Mouse (Mus musculus) lung, embryonic 16.5 days (tissue): ENCODE measurements around the gene Vmn1r167. TPM values are rescaled to one million over a fixed set of nuclear protein-coding genes. Genes with fewer than 3 reads are reported as not detected.
"Not testable (repeated sequence)": the region's sequence is repeated elsewhere in the genome, so short reads cannot be mapped to it uniquely, and the experiment has no call there.

Experiments
- ATAC-seq: fragments of 200-750 bp; cut with Nextera tagmentation; 2 replicates; pipeline ENCODE4 v1.8.0; 2017; ENCODE audit warnings: low read depth, mild to moderate bottlenecking, moderate library complexity
- H3K27ac ChIP-seq: fragments of 300-500 bp; sonication (generic); 2 replicates; pipeline ENCODE4 v1.5.1; 2014; ENCODE audit warnings: mild to moderate bottlenecking, control low read depth, low read length
- H3K27me3 ChIP-seq: fragments of 300-500 bp; sonication (generic); 2 replicates; pipeline ENCODE4 v1.6.1; 2014; ENCODE audit warnings: low read depth, low read length, mixed read lengths; ENCODE audit not compliant: control insufficient read depth, insufficient read depth
- H3K36me3 ChIP-seq: fragments of 300-500 bp; sonication (generic); 2 replicates; pipeline ENCODE4 v1.6.1; 2014; ENCODE audit warnings: low read length; ENCODE audit not compliant: control insufficient read depth, insufficient read depth
- H3K4me1 ChIP-seq: fragments of 300-500 bp; sonication (generic); replicated peaks from 2 replicates; pipeline ENCODE4 v1.6.1; 2014; ENCODE audit warnings: low read length, mixed read lengths; ENCODE audit not compliant: control insufficient read depth, insufficient read depth
- H3K4me2 ChIP-seq: fragments of 300-500 bp; sonication (generic); 2 replicates; pipeline ENCODE4 v1.6.1; 2014; ENCODE audit warnings: low read depth, low read length, control low read depth
- H3K4me3 ChIP-seq: fragments of 300-500 bp; sonication (generic); 2 replicates; pipeline ENCODE4 v1.5.1; 2014; ENCODE audit warnings: mild to moderate bottlenecking, low read length, control low read depth
- H3K9ac ChIP-seq: fragments of 300-500 bp; sonication (generic); 2 replicates; pipeline ENCODE4 v1.6.1; 2014; ENCODE audit warnings: low read length, control low read depth
- H3K9me3 ChIP-seq: fragments of 300-500 bp; sonication (generic); 2 replicates; pipeline ENCODE4 v1.6.1; 2016; ENCODE audit warnings: low read length; ENCODE audit not compliant: control insufficient read depth
- WGBS: fragments of 180-500 bp; shearing (Covaris S2); extraction: QIAGEN DNeasy Blood & Tissue Kit; methylation state at CpG from one replicate; pipeline ENCODE4 v1.1.7; 2014; 5-methylcytosine and 5-hydroxymethylcytosine counted together
- polyA plus RNA-seq: library from polyadenylated mRNA; unstranded; fragments of >200 nt; fragmentation: Nextera tagmentation; extraction: Ambion mirVana; gene quantifications from 2 replicates; pipeline ENCODE4 v1.2.1, GENCODE M21; 2015

Gene Vmn1r167
- polyA plus RNA-seq = not detected in 2 replicates

DNA sequence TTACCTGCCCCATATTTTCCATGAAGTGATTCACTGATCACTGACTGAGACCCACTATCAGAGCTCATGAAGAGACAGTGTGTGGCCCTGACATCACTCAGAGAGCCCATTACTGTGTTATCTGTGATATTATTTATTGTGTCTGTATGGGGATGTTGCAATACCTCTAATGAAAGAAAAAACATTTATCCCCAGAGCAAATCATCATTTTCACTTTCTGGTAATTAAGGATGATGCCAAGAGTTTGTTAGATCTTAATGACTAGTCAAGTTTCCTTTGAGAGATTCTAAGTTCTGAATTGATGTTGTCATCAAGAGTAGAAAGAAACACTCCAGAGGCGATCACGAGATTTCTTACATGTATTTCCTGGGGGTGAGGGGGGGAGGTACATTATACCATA is at the start of gene Vmn1r167:
Vmn1r167 (minus strand) TSS at position 101 of the 400 bp plus-strand sequence.
- H3K9me3 ChIP-seq, H3K4me1 ChIP-seq, H3K9ac ChIP-seq, H3K4me3 ChIP-seq, ATAC-seq, H3K4me2 ChIP-seq, H3K27ac ChIP-seq, H3K36me3 ChIP-seq, H3K27me3 ChIP-seq: not testable (repeated sequence)
- WGBS = 73% methylated on average over 2 of the region's 2 CpGs

DNA sequence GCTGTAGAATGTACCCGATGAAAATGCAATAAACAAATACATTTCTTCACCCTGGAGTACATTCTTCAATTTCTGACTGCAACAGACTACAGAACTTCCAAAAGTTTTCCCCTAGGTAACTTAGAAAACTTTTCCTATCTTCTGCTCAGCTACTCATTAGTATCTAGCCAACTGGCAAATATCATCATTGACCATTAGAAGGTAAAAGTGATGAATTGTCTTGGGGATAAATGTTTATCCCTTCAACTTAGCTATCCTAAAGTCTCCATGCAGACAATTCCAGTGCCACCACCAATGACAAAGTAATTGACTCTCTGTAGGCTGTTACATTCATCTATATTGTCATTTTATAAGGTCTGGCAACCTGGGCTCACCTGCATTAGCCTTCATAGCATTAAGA is 32.4 kb upstream of the Vmn1r167 start, which contains the start of gene Vmn1r168:
Vmn1r168 (plus strand) TSS at position 301 of the 400 bp plus-strand sequence.
- ATAC-seq = not testable (repeated sequence)

DNA sequence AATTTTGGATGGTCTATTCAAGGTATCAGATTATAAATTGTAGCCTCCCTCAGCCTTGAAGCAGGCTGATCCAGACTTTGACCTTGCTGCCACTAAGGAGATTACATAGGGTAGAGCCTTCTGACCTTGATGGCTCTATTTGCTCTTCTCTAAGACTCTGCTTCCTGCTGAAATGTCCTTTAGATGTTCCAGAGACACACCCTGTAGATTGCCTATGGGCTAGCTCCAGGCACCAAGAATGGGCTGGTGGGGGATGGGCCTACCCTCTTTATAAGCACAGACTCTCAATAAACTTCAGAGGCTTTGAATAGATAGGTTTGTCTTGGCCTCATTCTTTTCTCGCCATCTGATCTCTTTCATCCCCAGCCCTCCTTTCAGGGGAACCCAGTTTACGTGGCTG is 34.1 kb downstream of the Vmn1r167 start:
- not testable (repeated sequence) for H3K4me3 ChIP-seq, H3K4me1 ChIP-seq, H3K9ac ChIP-seq, H3K36me3 ChIP-seq, H3K27ac ChIP-seq, H3K4me2 ChIP-seq, ATAC-seq, H3K27me3 ChIP-seq, H3K9me3 ChIP-seq
- WGBS = 60% methylated on average over 2 of the region's 2 CpGs

More for the DNA sequence above, 32.4 kb upstream of the Vmn1r167 start, which contains the start of gene Vmn1r168:
- not testable (repeated sequence) for H3K4me3 ChIP-seq, H3K36me3 ChIP-seq, H3K9ac ChIP-seq, H3K4me2 ChIP-seq, H3K27me3 ChIP-seq, H3K4me1 ChIP-seq, H3K9me3 ChIP-seq, H3K27ac ChIP-seq
- no CpG with 5 or more reads among the region's 1 CpGs for WGBS

DNA sequence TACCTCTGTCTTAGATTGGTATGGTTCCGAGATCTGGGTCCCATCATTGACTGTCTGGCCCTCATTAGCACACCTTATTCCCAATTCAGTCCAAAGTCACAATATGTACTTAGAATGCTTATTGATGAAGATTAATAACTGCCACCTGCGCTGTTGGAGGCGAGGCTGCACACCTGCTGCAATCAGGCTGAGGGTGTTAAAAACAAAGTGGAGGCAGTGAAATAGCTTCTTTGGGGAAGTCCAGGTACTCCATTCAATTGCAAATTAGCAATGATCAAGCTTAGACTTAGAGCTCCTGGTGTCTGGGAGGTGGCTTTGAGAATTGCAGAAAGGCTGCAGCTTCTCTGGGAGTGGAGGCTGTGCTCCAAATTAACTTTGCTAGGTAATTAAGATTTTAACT is 36.2 kb downstream of the Vmn1r167 start:
- not testable (repeated sequence) for H3K9me3 ChIP-seq, H3K4me2 ChIP-seq, H3K9ac ChIP-seq, H3K27ac ChIP-seq, H3K27me3 ChIP-seq, H3K4me1 ChIP-seq, H3K4me3 ChIP-seq, H3K36me3 ChIP-seq, ATAC-seq
- WGBS = 47% methylated on average over 3 of the region's 3 CpGs

DNA sequence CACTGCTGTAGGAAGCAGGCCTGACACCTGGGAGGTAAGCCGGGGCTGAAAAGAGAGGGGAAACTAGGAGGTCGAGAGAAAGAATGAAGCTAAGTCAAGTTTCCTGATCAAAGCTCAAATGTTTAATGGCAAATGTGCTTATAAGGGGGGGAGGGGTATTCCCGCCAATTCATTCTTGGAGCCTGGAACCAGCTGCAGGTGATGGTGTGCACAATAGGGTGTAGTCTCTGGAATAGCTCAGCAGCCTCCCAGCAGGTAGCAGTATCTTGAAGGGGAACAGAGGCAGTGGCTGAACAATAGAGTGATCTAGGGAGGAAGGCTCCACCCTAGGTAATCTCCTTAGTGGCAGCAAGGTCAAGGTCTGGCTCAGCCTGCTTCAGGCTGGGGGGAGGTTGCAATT is 36.8 kb downstream of the Vmn1r167 start:
- not testable (repeated sequence) for H3K4me3 ChIP-seq, H3K27ac ChIP-seq, H3K36me3 ChIP-seq, H3K9ac ChIP-seq, H3K27me3 ChIP-seq, H3K4me2 ChIP-seq, H3K9me3 ChIP-seq, ATAC-seq, H3K4me1 ChIP-seq
- WGBS = 58% methylated on average over 3 of the region's 3 CpGs

Other genes with a start within 250 kb of the Vmn1r167 start
- not detected in 2 replicates for gene Gm6902, start 228.3 kb downstream of the Vmn1r167 start, polyA plus RNA-seq
- gene Nlrp4e, start 206.0 kb downstream of the Vmn1r167 start, polyA plus RNA-seq = not detected in 2 replicates
- gene Nlrp5, start 121.3 kb downstream of the Vmn1r167 start, polyA plus RNA-seq = not detected in 2 replicates
- gene Vmn1r168, start 32.5 kb upstream of the Vmn1r167 start, polyA plus RNA-seq = not detected in 2 replicates
- not detected in 2 replicates for gene Vmn1r169, start 68.3 kb upstream of the Vmn1r167 start, polyA plus RNA-seq
- not detected in 2 replicates for gene Vmn1r170, start 99.0 kb upstream of the Vmn1r167 start, polyA plus RNA-seq
- gene Vmn1r171, start 123.5 kb upstream of the Vmn1r167 start, polyA plus RNA-seq = not detected in 2 replicates
- gene Vmn1r172, start 151.1 kb upstream of the Vmn1r167 start, polyA plus RNA-seq = not detected in 2 replicates
- gene Vmn1r173, start 193.5 kb upstream of the Vmn1r167 start, polyA plus RNA-seq = not detected in 2 replicates
- gene Vmn1r174, start 245.1 kb upstream of the Vmn1r167 start, polyA plus RNA-seq = not detected in 2 replicates